Mouse (Mus musculus) left cerebral cortex, postnatal 4 days (tissue): ENCODE data around the gene Hdac7. TPM values are rescaled to one million over a fixed set of nuclear protein-coding genes. Genes with fewer than 3 reads are reported as not detected.
"Not testable (repeated sequence)": the region's sequence is repeated elsewhere in the genome, so short reads cannot be mapped to it uniquely, and the experiment has no call there.

Experiments used
- DNase-seq: peaks from one replicate; pipeline ENCODE4 v3.0.0-alpha.2; 2022
- intact Hi-C: fragments of 180-260 bp; cut with DNase I; formaldehyde crosslinking; loops from one replicate; pipeline ENCODE4 v1.15.1; 2025
- total RNA-seq, 2 experiments: library from RNA; stranded (reverse); gene quantifications; 2 replicates each; pipeline ENCODE4 v1.2.3; 2021

Gene Hdac7
- 10 to 100 TPM; 41.0 to 41.3 TPM for total RNA-seq

DNA sequence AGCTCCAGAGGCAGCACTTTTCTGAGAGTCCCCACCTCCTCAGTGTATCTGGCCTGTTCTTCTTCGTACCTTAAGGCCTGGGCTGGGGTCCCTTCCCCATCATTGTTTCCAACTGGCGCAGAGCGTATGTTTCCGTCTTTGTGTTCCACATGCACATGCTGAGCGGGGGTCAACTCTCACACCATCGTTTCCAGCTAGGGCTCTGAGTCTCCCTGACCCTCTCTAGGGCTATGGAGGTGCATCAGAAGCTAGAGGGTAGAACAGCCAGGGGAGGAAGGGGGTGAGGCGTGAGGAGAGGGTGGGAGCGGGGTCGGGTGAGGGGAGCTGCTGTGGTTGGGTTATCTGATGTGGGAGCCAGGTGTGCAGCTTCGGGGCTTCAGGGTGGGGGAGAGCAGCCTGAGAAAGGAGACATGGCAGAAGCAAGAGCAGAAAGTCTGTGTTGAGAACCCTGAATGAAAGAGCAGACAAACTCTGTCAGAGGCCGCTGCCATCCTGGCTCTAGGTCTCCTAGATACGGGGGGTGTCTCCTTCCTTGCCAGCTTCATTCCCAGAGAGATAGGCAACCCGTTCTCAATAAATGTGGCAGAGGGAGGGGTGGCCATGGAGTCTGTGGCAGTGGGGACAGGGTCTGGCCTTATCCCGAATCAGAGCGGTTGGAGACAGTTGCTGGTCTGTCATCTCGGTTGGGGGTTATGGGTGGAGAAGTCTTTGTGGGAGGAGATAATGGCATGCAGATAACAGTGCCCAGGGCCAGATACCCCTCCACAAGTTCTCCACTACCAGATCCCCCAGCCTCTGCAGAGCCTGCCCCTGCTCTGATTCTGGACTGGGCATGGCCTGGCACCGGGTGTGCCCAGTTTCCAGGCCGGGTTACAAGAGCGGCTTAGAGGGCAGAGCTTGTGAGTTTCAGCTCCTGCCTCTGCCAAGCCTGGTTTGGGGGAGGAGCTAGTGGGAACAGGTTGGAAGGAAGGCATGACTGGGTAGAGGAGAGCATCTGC is at the start of gene Hdac7:
Gene Hdac7 (minus strand): TSS at position 466 of the 998 bp plus-strand sequence.
- intact Hi-C loops, result loop anchor here (5.0 kb wide), 1 partner anchor 127 kb away; no protein-coding TSS in a partner anchor
- peak; percentile 20 for DNase-seq

DNA sequence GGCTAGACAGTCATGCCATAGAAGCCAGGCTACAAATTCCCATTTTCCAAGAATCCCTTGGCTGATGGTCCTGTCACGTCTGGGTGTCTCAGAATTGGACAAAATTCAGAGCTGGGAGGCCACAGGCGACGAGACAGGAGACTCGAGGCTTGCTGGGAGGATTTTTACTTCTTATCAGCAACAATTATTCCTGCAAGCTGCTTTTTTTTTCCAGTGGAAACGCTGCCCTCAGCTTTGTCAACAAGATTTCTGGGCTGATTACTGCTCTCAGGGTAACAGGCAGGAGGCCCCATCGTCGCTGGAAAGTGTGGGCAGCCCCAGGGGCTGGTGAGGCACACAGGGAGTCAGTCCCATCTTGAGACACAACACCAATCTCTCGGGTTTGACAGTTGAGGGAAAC is 48.2 kb upstream of the Hdac7 start:
- no peak for DNase-seq
- intact Hi-C loops, result no loop called here

DNA sequence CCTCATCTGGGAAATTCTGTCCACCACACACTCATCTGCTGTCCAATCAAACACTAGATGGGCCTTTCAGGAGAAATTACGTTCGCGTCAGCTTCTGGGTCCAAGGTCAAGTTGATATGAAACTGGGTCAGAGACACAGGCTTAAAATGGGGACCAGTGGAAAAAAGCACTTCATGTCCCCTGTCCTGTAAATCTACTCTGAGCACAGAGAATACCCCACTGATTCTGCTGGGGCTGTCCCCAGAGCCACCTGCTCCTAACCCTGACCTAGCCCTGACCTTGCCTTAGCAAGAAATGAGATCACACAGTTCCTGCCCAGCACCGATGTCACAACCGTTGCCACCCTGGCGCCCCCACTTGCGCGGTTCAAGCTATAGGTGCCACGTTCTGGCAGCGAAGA is 46.1 kb upstream of the Hdac7 start:
- intact Hi-C loops, result no loop called here
- DNase-seq, result no peak

DNA sequence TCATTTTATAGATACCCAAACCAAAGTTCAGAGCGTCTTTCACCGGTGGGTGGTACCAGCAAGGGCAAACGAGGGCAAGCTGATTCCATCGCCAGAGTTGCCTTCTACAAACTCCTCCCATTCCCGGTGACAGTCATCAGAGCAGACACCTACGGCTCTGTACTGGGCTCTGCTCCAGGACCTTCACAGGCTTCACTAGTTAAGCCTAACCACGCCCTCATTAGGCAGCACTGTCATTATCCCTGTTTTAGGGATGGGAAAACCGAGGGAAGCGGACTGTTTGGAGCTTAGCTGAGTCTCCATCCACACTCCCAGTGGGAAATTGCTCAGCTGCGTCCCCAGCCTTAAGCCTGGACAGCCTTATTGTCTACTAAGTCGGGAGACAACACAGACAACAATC is 45.7 kb upstream of the Hdac7 start:
- DNase-seq, result peak; percentile 35
- intact Hi-C loops, result no loop called here

DNA sequence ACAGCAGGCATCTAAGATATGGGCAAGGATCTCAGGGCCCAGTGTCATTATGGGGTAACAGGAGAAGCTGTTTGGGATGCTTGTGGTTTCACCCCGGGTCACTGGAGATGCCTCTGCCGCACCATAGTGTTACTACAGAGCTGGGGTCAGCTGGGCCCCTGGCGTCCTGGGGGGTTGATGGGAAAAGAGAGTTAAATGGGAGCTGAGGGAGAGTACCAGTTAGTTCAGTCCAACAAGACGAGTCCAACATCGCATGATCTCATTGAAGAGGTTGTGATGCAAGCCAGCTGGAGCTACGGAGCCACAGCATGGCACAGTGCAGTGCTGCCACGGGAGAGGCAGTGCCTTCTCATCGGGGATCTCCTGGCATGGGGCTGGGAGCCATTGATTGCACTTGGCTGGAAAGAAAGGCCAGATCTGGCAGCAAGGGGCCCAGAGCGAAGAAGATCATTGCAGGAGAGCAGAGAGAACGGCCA is 43.3 kb upstream of the Hdac7 start:
- intact Hi-C loops, result no loop called here
- peak; percentile 34 for DNase-seq

DNA sequence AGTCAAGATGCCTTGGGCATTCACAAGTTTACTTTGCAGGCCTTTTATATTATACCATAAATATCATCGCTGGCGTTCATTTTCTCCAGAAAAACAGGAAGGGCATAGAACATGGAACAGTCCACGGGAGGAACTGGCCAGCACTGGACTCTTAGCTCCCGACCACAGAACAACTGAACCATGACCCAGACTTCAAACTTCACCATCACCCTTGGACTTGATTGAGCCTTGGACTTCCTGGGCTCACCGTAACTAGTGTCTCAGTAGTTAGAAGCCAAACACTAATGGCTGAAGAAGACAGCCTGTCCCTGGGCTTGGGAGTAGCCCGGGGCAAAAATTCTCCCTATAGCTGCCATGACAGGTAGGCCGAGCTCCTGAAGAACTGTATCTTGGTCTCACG is 37.1 kb upstream of the Hdac7 start:
- intact Hi-C loops, result no loop called here
- DNase-seq, result no peak

DNA sequence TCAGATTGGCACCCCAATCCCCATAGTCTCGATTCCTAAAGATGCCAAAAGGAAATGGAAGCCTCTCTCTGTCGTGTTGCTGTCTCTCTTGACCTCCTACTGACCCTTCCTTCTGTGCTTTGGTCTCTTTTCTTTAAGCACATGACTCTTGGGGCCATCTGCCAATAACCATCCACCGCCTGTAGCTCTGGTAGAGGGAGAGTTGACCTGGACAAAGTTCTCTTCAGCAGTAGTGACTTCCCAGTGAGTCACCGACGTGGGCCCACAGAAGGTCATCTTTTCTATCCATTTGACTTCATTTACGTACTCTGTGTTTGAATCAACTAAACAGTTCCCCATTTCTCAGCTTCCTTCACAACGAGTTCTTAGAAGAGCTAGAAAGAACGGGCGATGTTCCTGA is 36.1 kb upstream of the Hdac7 start:
- intact Hi-C loops, result no loop called here
- no peak for DNase-seq

DNA sequence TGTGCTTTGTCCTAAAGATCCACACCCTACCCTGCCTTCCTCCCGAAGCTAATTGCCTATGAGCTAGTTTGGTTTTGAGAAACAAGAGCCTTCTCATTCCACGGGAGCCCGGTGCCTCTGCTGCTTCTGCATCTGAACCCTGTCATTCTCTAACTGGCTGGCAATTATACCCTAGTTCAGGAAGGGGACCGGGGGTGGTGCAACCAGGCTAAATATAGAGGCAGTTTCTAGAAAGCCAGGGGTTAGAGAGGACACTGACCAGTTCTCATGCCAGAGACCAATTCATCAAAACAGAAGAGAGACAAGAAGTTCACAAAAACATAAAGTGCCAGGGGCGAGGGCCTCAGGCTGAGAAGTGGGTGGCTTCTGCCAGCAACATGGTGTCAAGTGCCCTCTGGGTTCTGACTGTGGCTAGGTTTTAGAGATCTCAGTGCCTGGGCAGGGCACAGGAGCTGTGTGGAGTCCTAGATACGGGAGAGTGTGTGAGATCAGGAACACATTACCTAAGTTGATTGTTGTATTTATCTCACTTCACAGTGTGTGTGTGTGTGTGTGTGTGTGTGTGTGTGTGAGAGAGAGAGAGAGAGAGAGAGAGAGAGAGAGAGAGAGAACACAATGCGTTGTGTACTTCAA is 34.5 kb upstream of the Hdac7 start:
- DNase-seq, result no peak
- intact Hi-C loops, result no loop called here

DNA sequence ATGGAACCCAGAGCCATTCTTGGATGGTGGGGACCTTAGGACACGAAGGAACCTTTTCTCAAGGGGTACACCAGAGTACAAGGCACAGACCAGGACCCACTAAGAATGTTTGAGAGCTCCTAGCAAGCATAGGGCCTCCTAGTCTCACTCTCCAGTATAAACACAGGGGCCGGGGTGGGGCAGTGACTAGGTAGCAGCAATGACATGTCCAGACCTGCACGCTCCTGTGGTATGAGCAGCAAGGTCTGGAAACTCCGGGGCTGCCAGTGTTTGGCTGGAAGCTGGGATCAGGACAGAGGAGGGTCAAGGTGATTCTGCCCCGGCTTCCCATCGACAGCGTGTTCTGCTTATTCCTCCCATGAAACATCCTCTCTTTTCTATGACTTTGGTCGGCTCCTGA is 31.5 kb upstream of the Hdac7 start:
- DNase-seq, result no peak
- intact Hi-C loops, result no loop called here

DNA sequence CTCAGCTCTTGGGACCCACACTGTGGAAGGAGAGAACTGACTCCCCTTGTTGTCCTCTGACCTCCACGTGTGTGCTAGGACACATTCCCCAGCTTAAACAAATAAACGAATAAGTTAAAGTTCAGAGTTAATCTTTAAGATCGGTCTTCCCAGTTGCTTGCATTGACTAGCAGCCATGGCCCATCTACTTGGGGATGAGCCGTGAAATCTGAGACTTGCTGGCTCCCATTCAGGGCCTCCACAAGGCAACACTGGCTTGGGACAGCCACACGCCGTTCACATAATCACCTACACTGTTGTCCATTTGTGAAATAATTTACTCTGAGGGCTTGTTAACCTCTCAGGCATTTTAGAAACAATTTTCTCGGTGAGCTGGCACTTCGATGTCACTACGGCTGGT is 29.4 kb upstream of the Hdac7 start:
- intact Hi-C loops, result no loop called here
- no peak for DNase-seq

DNA sequence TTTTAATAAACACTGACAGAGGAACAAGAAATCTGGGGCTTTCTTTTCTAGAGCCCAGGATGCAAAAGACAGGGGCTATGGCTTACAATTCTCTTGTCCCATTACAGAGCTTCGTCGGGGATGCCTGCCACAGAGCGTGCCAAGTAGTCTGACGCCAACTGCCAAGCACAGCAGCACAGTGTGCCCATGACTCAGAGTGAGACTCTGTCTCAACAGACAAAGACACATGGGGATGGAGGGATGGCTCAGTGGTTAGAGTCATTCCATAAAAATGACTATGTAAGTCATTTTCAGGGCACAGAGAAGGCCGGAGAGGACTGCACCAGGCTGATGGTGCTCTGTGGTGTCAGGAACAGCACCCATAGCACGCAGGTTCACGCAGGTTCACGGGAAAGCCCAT is 27.9 kb upstream of the Hdac7 start:
- peak; percentile 23 for DNase-seq
- intact Hi-C loops, result no loop called here

DNA sequence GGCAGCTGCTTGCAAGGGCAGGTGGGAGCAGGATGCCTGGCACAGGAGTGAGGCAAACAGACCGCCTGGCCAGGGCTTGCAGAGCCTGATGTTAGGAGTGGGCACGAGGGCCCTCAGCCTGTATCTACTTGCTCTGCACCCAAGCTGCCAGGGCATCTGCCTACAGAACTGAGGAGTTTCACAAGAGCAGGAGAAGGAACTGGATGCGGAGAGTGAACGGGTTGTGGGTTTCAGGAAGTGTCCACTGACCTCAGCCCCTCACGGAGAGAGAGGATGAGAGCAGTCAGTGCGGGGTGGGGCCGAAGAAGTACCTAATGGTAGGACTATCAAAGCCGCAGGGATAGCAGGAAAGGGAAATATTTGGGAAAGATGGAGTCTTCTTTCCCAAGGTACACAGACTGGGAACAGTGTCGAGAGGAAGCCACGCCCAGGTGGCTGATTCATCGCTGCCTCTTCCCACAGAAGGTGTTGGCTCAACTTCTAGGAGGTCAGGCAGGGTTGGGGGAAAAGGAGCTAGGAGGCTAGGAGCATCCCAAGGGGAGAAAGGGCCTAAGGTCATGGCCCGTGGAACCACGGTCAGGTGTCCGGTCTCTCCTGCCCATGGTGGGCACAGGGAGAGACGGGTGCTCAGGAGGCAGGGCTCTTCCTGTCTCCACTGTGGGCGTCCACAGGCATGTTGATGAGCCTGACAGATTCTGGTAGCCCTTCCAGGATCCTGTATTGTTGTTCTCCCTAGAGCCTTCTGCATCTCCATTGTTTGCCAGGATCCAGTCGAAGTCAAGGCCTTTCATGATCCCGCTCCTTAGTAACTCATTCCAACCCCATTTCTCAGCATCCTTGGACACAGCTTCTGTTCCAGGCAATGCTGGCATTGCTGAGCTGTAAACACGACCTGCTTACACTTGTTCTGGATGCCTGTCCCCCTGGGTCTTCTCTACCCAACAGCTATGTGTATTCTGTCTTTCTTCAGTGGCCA is 27.0 kb upstream of the Hdac7 start:
- peak; percentile 17 for DNase-seq
- intact Hi-C loops, result no loop called here

DNA sequence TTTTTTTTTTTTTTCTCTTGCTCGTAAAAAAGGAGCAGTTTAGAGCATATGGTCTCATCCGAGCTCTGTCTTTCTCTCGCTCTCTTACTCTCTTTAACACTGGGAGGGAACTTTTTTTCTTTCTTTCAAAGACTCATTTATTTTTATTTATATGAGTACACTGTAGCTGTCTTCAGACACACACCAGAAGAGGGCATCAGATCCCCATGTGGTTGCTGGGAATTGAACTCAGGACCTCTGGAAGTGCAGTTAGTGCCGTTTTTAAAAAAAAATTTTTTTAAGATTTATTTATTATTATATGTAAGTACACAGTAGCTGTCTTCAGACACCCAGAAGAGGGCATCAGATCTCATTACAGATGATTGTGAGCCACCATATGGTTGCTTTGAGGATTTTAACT is 25.8 kb upstream of the Hdac7 start:
- DNase-seq, intact Hi-C loops: not testable (repeated sequence)

DNA sequence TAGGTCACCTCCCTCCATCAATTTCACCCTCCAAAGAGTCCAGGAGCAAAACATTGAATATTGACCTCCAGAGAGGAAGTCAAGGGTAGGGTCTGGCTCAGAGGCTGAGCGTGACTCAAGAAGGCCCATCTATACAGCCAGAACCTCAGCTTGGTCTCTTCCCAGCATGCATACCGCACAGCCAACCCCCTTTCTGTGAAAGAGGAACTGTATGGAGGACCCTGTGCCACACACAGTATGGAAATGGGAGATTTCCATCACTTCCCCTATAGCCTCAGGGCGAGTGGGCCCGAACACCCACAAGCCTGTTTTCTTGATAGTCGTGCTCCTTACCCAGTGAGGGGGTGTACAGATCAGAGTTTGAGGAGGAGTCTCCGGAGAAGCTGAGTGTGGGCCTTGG is 24.7 kb upstream of the Hdac7 start:
- intact Hi-C loops, result no loop called here
- no peak for DNase-seq

DNA sequence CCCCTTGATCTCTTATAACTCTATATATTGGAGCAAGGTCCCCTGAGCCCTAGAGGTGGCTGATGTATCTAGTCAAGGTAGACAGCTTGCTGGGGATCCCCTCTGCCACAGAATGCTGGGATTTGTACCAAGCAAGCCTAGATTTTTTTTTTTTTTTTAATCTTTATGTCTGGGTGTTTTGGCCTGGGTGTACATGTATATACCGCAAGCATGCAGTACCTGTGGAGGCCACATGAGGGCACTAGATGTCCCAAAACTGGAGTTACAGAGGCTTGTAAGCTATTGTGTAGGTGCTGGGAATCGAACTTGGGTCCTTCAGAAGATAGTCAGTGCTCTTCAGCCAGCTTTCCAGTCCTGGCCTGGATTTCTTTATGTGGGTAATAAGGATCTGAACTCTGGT is 21.7 kb upstream of the Hdac7 start:
- no peak for DNase-seq
- intact Hi-C loops, result no loop called here

DNA sequence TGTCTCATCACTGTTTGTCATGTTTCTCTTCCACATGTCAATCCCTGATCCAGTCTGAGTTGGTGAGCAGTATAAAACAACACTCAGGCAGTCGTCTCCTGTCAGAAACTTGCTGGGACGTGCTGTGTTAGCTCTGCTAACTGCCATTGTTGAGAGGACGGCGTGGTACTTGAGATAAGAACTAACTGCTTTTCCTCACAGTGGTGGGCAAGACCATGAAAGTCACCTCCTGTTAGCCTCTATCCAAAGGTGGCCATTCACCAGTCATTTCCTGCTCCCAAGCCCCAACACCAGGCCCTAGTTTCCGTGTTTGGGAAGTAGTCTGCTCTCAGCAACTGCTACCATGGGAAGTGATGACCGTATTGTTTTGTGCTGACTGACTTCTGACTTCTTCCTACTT is 20.9 kb upstream of the Hdac7 start:
- intact Hi-C loops, result no loop called here
- no peak for DNase-seq

DNA sequence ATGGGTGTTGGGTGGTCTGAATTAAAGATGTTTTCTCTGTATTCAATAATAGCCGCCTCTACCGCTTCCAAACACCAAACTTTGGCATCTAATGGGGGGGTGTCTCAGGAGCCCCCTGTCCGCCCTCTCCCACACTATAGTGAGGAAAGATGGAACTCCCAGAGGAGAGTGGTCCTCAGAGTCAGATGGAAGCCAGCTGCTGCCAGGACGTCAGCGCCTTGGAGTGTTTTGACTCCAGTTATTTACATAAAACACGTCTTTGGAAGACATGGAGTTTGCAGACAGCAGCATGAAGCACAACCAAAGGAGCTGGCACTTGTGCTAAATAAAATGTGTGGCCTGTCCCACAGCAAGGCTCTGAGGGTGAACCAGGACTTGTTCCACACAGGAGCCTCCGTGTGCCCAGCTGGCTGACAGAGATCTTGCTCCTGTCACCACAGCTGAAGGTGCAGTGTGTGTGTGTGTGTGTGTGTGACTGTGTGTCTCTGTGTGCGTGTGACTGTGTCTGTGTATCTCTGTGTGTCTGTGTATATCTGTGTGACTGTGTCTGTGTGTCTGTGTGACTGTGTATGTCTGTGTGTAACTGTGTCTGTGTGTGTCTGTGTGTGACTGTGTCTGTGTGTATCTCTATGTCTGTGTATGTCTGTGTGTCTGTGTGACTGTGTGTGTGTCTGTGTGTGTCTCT is 20.2 kb upstream of the Hdac7 start:
- DNase-seq, result no peak
- intact Hi-C loops, result no loop called here

DNA sequence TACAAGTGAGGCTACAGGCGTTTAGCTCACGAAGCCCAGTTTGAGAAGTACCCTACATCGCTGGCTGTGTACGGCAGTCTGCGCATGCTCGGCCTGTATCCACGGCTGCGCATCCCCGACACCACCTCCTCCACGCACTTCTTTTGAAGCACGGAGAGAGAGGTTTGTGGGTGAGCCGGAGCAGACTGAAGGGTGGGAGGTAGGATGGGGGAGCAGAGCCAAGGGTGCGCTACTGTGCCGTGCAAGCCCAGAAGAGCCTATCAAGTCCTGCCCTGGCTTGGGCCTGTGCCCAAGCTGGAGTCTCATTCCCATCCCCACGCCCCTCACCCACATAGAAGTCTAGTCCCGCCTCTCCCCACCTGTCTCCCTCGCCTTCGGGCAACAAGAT is 19.2 kb upstream of the Hdac7 start:
- peak; percentile 27 for DNase-seq
- intact Hi-C loops, result no loop called here

DNA sequence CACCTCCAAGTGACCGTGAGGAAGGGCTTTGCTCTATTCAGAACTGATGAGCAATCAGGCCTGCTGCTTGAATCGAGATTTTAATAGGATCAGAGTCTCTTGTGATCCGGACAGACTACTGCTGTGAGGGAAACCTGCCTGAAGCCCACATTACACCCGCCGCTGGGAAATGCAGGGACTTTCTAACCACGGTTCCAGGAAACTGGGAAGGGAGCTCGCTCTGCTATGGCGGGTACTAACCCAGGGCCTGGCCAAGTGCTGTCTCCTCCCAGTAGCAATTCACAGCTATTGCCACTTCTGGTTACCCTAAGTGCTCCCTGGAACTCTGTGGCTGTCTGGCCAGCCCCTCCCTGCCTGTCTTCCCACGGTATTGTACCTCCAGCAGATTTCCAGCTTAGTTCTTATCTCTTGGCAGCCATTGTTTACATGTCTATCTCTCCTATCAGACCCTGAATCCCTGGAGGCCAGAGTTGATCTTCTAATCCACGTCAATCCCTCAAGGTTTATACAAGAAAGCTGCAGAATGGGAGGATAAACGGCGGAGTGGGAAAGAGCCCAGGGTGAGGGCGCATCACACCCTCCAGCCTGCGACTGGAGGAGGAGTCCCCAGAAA is 18.7 kb upstream of the Hdac7 start:
- no peak for DNase-seq
- intact Hi-C loops, result no loop called here

DNA sequence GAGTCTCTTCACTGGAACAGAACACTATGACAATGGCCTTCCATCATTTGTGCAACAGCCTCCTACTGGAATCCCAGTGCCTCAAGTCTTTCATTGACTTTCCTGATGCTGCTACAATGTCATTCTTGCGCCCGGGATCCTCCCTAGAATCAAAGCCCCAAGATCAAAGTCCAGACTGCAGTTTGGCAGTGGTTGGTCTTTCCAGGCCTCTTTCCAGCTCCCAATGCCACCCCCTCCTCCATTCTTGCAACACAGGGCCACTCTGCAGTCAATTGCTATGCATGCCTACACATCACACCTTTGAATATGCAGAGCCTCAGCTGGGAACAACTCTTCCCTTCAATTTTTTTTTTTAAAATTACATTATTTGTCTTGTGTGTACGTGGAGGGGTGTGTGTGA is 16.1 kb upstream of the Hdac7 start:
- intact Hi-C loops, result no loop called here

More for the DNA sequence above, 16.1 kb upstream of the Hdac7 start:
- DNase-seq, result no peak
